Mouse (Mus musculus) limb, embryonic 12.5 days (tissue): ENCODE results near the gene Gm11027. TPM values are rescaled to one million over a fixed set of nuclear protein-coding genes. Genes with fewer than 3 reads are reported as not detected.
A peak's percentile ranks its signal among the peaks of the same experiment; 100 is the strongest.

Experiments
- ATAC-seq: fragments of 200-750 bp; cut with Nextera tagmentation; 2 replicates; pipeline ENCODE4 v1.8.0; 2017; ENCODE audit warnings: low read depth, moderate TSS enrichment; ENCODE audit not compliant: insufficient number of reproducible peaks, insufficient read depth, low FRiP score, low TSS enrichment
- H3K27ac ChIP-seq: fragments of 300-500 bp; sonication (generic); 2 replicates; pipeline ENCODE4 v1.5.1; 2016; ENCODE audit warnings: mild to moderate bottlenecking, moderate library complexity
- H3K27me3 ChIP-seq: fragments of 300-500 bp; sonication (generic); 2 replicates; pipeline ENCODE4 v1.6.1; 2016; ENCODE audit warnings: mild to moderate bottlenecking, moderate library complexity
- H3K36me3 ChIP-seq: fragments of 300-500 bp; sonication (generic); 2 replicates; pipeline ENCODE4 v1.6.1; 2016; ENCODE audit warnings: mild to moderate bottlenecking, moderate library complexity
- H3K4me1 ChIP-seq: fragments of 300-500 bp; sonication (generic); replicated peaks from 2 replicates; pipeline ENCODE4 v1.6.1; 2016
- H3K4me2 ChIP-seq: fragments of 300-500 bp; sonication (generic); 2 replicates; pipeline ENCODE4 v1.6.1; 2016; ENCODE audit warnings: mild to moderate bottlenecking, moderate library complexity
- H3K4me3 ChIP-seq: fragments of 300-500 bp; sonication (generic); replicated peaks from 2 replicates; pipeline ENCODE4 v1.5.1; 2016; ENCODE audit warnings: mild to moderate bottlenecking
- H3K9ac ChIP-seq: fragments of 300-500 bp; sonication (generic); replicated peaks from 2 replicates; pipeline ENCODE4 v1.6.1; 2016; ENCODE audit warnings: mild to moderate bottlenecking, moderate library complexity
- H3K9me3 ChIP-seq: fragments of 300-500 bp; sonication (generic); 2 replicates; pipeline ENCODE4 v1.6.1; 2016; ENCODE audit warnings: mild to moderate bottlenecking, moderate library complexity
- WGBS: fragments of 180-500 bp; shearing (Covaris S2); methylation state at CpG from one replicate; pipeline ENCODE4 v1.1.7; 2016; 5-methylcytosine and 5-hydroxymethylcytosine counted together
- polyA plus RNA-seq: library from polyadenylated mRNA; unstranded; fragments of >200 nt; fragmentation: Nextera tagmentation; extraction: Ambion mirVana; gene quantifications from 2 replicates; pipeline ENCODE4 v1.2.1, GENCODE M21; 2016

Gene Gm11027
- polyA plus RNA-seq, 1 experiment from 2014 or later = not detected

GRCm38 (mm10) chr12:116258321-116258720 is 16.9 kb upstream of the Gm11027 start:
- peaks cover 19% of the 10 kb centered on the region; the same call in 1 of the 2 replicates for H3K36me3 ChIP-seq
- H3K9ac ChIP-seq = no peak overlapping the region
- H3K27ac ChIP-seq = no peak overlapping the region
- H3K4me3 ChIP-seq = no peak overlapping the region
- WGBS = 70% methylated on average over 2 of the region's 2 CpGs
- no peak overlapping the region for H3K4me2 ChIP-seq
- H3K27me3 ChIP-seq = no peaks in the 10 kb centered on the region
- no peak for ATAC-seq
- peaks cover 8% of the 10 kb centered on the region; the same call in 1 of the 2 replicates for H3K4me1 ChIP-seq
- H3K9me3 ChIP-seq = no peaks in the 10 kb centered on the region

GRCm38 (mm10) chr12:116262555-116263341 is 12.4 kb upstream of the Gm11027 start, which contains the start of gene Wdr60:
TSS of gene Wdr60 (minus strand) at chr12:116263022.
- Histone ChIP-seq H3K9me3 (no peaks in the 10 kb centered on the region), H3K4me2 (peak within 1 kb of the TSS; percentile 64), H3K36me3 (no peaks in the 10 kb centered on the region), H3K27ac (peak within 1 kb of the TSS; percentile 88), H3K4me3 (peak within 1 kb of the TSS; percentile 70), H3K27me3 (peaks cover 3% of the 10 kb centered on the region; the same call in 1 of the 2 replicates), H3K4me1 (peaks cover 8% of the 10 kb centered on the region; the same call in 1 of the 2 replicates), H3K9ac (peak within 1 kb of the TSS; percentile 73)
- 3% methylated on average over 47 of the region's 47 CpGs for WGBS
- ATAC-seq = peak; percentile 97

- Histone ChIP-seq H3K9me3 (no peaks in the 10 kb centered on the region), H3K4me2 (no peak overlapping the region), H3K27ac (no peak overlapping the region), H3K9ac (no peak overlapping the region), H3K4me1 (peaks cover 8% of the 10 kb centered on the region; the same call in 1 of the 2 replicates), H3K27me3 (peaks cover 3% of the 10 kb centered on the region; the same call in 1 of the 2 replicates), H3K4me3 (no peak overlapping the region), H3K36me3 (no peaks in the 10 kb centered on the region)
- no peak for ATAC-seq
- 82% methylated on average over 2 of the region's 2 CpGs for WGBS
These were observed 10.4 kb upstream of the Gm11027 start for GRCm38 (mm10) chr12:116264756-116265155.

- Histone ChIP-seq H3K4me2 (no peak overlapping the region), H3K36me3 (no peaks in the 10 kb centered on the region), H3K9me3 (no peaks in the 10 kb centered on the region), H3K4me3 (no peak overlapping the region), H3K27ac (no peak overlapping the region), H3K27me3 (peaks cover 3% of the 10 kb centered on the region; the same call in 1 of the 2 replicates), H3K4me1 (peaks cover 8% of the 10 kb centered on the region; the same call in 1 of the 2 replicates), H3K9ac (no peak overlapping the region)
- WGBS = 72% methylated on average over 2 of the region's 2 CpGs
- ATAC-seq = no peak
These were observed 9.9 kb upstream of the Gm11027 start for GRCm38 (mm10) chr12:116265275-116265674.

- H3K4me2 ChIP-seq = no peak overlapping the region
- no peak overlapping the region for H3K4me3 ChIP-seq
- no peak overlapping the region for H3K9ac ChIP-seq
- no peak overlapping the region for H3K27ac ChIP-seq
- 79% methylated on average over 5 of the region's 5 CpGs for WGBS
- H3K4me1 ChIP-seq = no peaks in the 10 kb centered on the region
- H3K27me3 ChIP-seq = peaks cover 3% of the 10 kb centered on the region; the same call in 1 of the 2 replicates
- no peak for ATAC-seq
- no peaks in the 10 kb centered on the region for H3K9me3 ChIP-seq
- H3K36me3 ChIP-seq = no peaks in the 10 kb centered on the region
These were observed 5.7 kb upstream of the Gm11027 start for GRCm38 (mm10) chr12:116269450-116269849.

- 73% methylated on average over 1 of the region's 1 CpGs for WGBS
- Histone ChIP-seq H3K27ac (no peak overlapping the region), H3K4me3 (no peak overlapping the region), H3K4me2 (no peak overlapping the region), H3K27me3 (no peaks in the 10 kb centered on the region), H3K36me3 (no peaks in the 10 kb centered on the region), H3K9me3 (no peaks in the 10 kb centered on the region), H3K9ac (no peak overlapping the region), H3K4me1 (no peaks in the 10 kb centered on the region)
- ATAC-seq = no peak
These were observed 4.6 kb upstream of the Gm11027 start for GRCm38 (mm10) chr12:116270538-116270937.

- no peak for ATAC-seq
- no peak overlapping the region for H3K27ac ChIP-seq
- H3K4me2 ChIP-seq = no peak overlapping the region
- H3K4me1 ChIP-seq = no peaks in the 10 kb centered on the region
- H3K9ac ChIP-seq = no peak overlapping the region
- H3K9me3 ChIP-seq = no peaks in the 10 kb centered on the region
- H3K36me3 ChIP-seq = no peaks in the 10 kb centered on the region
- no peaks in the 10 kb centered on the region for H3K27me3 ChIP-seq
- H3K4me3 ChIP-seq = no peak overlapping the region
- 96% methylated on average over 2 of the region's 2 CpGs for WGBS
These were observed 4.1 kb upstream of the Gm11027 start for GRCm38 (mm10) chr12:116271071-116271470.

- H3K9ac ChIP-seq = no peak overlapping the region
- H3K27ac ChIP-seq = no peak overlapping the region
- WGBS = 57% methylated on average over 1 of the region's 1 CpGs
- no peaks in the 10 kb centered on the region for H3K36me3 ChIP-seq
- H3K4me1 ChIP-seq = no peaks in the 10 kb centered on the region
- H3K4me2 ChIP-seq = no peak overlapping the region
- ATAC-seq = no peak
- H3K27me3 ChIP-seq = no peaks in the 10 kb centered on the region
- no peak overlapping the region for H3K4me3 ChIP-seq
- no peaks in the 10 kb centered on the region for H3K9me3 ChIP-seq
These were observed 1.5 kb upstream of the Gm11027 start for GRCm38 (mm10) chr12:116273733-116274132.

- no peak overlapping the region for H3K4me2 ChIP-seq
These were observed 445 bp downstream of the Gm11027 start for GRCm38 (mm10) chr12:116275631-116276030.

GRCm38 (mm10) chr12:116276961-116277360 is 1.8 kb downstream of the Gm11027 start:
- no peak overlapping the region for H3K9ac ChIP-seq
- WGBS = 74% methylated on average over 2 of the region's 2 CpGs

More at GRCm38 (mm10) chr12:116275631-116276030, 445 bp downstream of the Gm11027 start:
- H3K9me3 ChIP-seq = no peaks in the 10 kb centered on the region
- no peaks in the 10 kb centered on the region for H3K27me3 ChIP-seq
- H3K27ac ChIP-seq = no peak overlapping the region
- ATAC-seq = no peak
- H3K9ac ChIP-seq = no peak overlapping the region
- 0 out of 2 replicates have a peak, but pooled peaks cover 3% of the 10 kb centered on the region for H3K4me1 ChIP-seq
- no peak overlapping the region for H3K4me3 ChIP-seq
- WGBS = 94% methylated on average over 4 of the region's 4 CpGs
- H3K36me3 ChIP-seq = no peaks in the 10 kb centered on the region

GRCm38 (mm10) chr12:116278541-116278940 is 3.4 kb downstream of the Gm11027 start:
- no peaks in the 10 kb centered on the region for H3K9me3 ChIP-seq
- H3K4me1 ChIP-seq = 0 out of 2 replicates have a peak, but pooled peaks cover 6% of the 10 kb centered on the region
- H3K4me2 ChIP-seq = no peak overlapping the region
- H3K27ac ChIP-seq = no peak overlapping the region
- H3K36me3 ChIP-seq = no peaks in the 10 kb centered on the region
- no peak overlapping the region for H3K9ac ChIP-seq
- ATAC-seq = no peak
- WGBS = 88% methylated on average over 1 of the region's 1 CpGs
- H3K4me3 ChIP-seq = no peak overlapping the region
- H3K27me3 ChIP-seq = no peaks in the 10 kb centered on the region

More at GRCm38 (mm10) chr12:116276961-116277360, 1.8 kb downstream of the Gm11027 start:
- H3K27me3 ChIP-seq = no peaks in the 10 kb centered on the region
- H3K4me1 ChIP-seq = 0 out of 2 replicates have a peak, but pooled peaks cover 4% of the 10 kb centered on the region
- H3K9me3 ChIP-seq = no peaks in the 10 kb centered on the region
- no peaks in the 10 kb centered on the region for H3K36me3 ChIP-seq
- ATAC-seq = no peak
- H3K27ac ChIP-seq = no peak overlapping the region
- H3K4me2 ChIP-seq = no peak overlapping the region
- no peak overlapping the region for H3K4me3 ChIP-seq
